Mouse (Mus musculus) midbrain, embryonic 11.5 days (tissue): ENCODE measurements around the gene Pnkp. TPM values are rescaled to one million over a fixed set of nuclear protein-coding genes. Genes with fewer than 3 reads are reported as not detected.

ENCODE experiments used
- ATAC-seq: fragments of 200-750 bp; cut with Nextera tagmentation; 2 replicates; pipeline ENCODE4 v1.8.0; 2017; ENCODE audit warnings: moderate TSS enrichment, moderate library complexity; ENCODE audit not compliant: low FRiP score
- DNase-seq: peaks from one replicate; pipeline ENCODE4 v3.0.0; 2015; ENCODE audit warnings: low spot score; ENCODE audit errors: missing footprints
- H3K27ac ChIP-seq: fragments of 300-500 bp; sonication (generic); 2 replicates; pipeline ENCODE4 v1.5.1; 2014; ENCODE audit warnings: low read depth, low read length
- H3K27me3 ChIP-seq: fragments of 300-500 bp; sonication (generic); 2 replicates; pipeline ENCODE4 v1.6.1; 2014; ENCODE audit warnings: mild to moderate bottlenecking, low read length, moderate library complexity, mixed read lengths; ENCODE audit not compliant: control insufficient read depth, insufficient read depth
- H3K36me3 ChIP-seq: fragments of 300-500 bp; sonication (generic); 2 replicates; pipeline ENCODE4 v1.6.1; 2014; ENCODE audit warnings: mild to moderate bottlenecking, low read length, moderate library complexity, mixed read lengths; ENCODE audit not compliant: control insufficient read depth, insufficient read depth
- H3K4me1 ChIP-seq: fragments of 300-500 bp; sonication (generic); 2 replicates; pipeline ENCODE4 v1.6.1; 2014; ENCODE audit warnings: low read length; ENCODE audit not compliant: control insufficient read depth, insufficient read depth
- H3K4me2 ChIP-seq: fragments of 300-500 bp; sonication (generic); 2 replicates; pipeline ENCODE4 v1.6.1; 2014; ENCODE audit warnings: mild to moderate bottlenecking, moderate library complexity
- H3K4me3 ChIP-seq: fragments of 300-500 bp; sonication (generic); 2 replicates; pipeline ENCODE4 v1.5.1; 2014; ENCODE audit warnings: low read depth, low read length
- H3K9ac ChIP-seq: fragments of 300-500 bp; sonication (generic); 2 replicates; pipeline ENCODE4 v1.6.1; 2014; ENCODE audit warnings: low read length
- H3K9me3 ChIP-seq: fragments of 300-500 bp; sonication (generic); 2 replicates; pipeline ENCODE4 v1.6.1; 2016; ENCODE audit warnings: low read length; ENCODE audit not compliant: control insufficient read depth
- WGBS: fragments of 180-500 bp; shearing (Covaris S2); extraction: QIAGEN DNeasy Blood & Tissue Kit; methylation state at CpG from one replicate; pipeline ENCODE4 v1.1.7; 2014; 5-methylcytosine and 5-hydroxymethylcytosine counted together
- polyA plus RNA-seq: library from polyadenylated mRNA; unstranded; fragments of >200 nt; fragmentation: Nextera tagmentation; extraction: Ambion mirVana; gene quantifications from 2 replicates; pipeline ENCODE4 v1.2.1, GENCODE M21; 2014

Gene Pnkp
- polyA plus RNA-seq, 1 experiment from 2014 or later, result 28.6 TPM

- H3K9me3 ChIP-seq, result no peaks in the 10 kb centered on the region
- peaks cover 20% of the 10 kb centered on the region for H3K27me3 ChIP-seq
- H3K4me3 ChIP-seq, result no peak overlapping the region
- no peak overlapping the region for H3K27ac ChIP-seq
- no peak overlapping the region for H3K4me2 ChIP-seq
- H3K4me1 ChIP-seq, result peaks cover 9% of the 10 kb centered on the region
- H3K9ac ChIP-seq, result no peak overlapping the region
- WGBS, result 89% methylated on average over 6 of the region's 6 CpGs
- 0 out of 2 replicates have a peak, but pooled peaks cover 3% of the 10 kb centered on the region for H3K36me3 ChIP-seq
- ATAC-seq (no peak), DNase-seq (no peak)
Observed at GRCm38 (mm10) chr7:44838073-44838472, 18.9 kb upstream of the Pnkp start.

DNA sequence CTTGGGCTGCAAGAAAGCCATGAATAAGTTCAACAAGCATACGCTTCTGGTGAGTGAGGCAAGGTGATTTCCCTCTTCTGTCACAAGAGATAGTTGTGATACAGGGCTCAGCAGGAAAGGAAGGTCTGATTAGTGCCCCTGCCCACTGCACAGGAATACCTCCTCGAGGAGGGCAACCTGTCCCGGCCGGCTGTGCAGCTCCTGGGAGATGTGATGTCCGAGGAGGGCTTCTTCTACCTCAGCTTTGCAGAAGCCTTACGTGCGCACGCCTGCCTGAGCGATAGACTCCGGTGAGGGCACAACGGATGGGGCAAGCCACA lies 17.8 kb upstream of the Pnkp start:
- peak overlapping the region; percentile 47 for H3K4me2 ChIP-seq
- peaks cover 20% of the 10 kb centered on the region for H3K27me3 ChIP-seq
- ATAC-seq (no peak), DNase-seq (peak; percentile 89)
- peak overlapping the region; percentile 44; the same call in 1 of the 2 replicates for H3K9ac ChIP-seq
- no peak overlapping the region for H3K27ac ChIP-seq
- WGBS, result 30% methylated on average over 11 of the region's 11 CpGs
- H3K9me3 ChIP-seq, result no peaks in the 10 kb centered on the region
- peaks cover 9% of the 10 kb centered on the region for H3K4me1 ChIP-seq
- peak overlapping the region; percentile 16; the same call in 1 of the 2 replicates for H3K4me3 ChIP-seq
- peaks cover 7% of the 10 kb centered on the region for H3K36me3 ChIP-seq

DNA sequence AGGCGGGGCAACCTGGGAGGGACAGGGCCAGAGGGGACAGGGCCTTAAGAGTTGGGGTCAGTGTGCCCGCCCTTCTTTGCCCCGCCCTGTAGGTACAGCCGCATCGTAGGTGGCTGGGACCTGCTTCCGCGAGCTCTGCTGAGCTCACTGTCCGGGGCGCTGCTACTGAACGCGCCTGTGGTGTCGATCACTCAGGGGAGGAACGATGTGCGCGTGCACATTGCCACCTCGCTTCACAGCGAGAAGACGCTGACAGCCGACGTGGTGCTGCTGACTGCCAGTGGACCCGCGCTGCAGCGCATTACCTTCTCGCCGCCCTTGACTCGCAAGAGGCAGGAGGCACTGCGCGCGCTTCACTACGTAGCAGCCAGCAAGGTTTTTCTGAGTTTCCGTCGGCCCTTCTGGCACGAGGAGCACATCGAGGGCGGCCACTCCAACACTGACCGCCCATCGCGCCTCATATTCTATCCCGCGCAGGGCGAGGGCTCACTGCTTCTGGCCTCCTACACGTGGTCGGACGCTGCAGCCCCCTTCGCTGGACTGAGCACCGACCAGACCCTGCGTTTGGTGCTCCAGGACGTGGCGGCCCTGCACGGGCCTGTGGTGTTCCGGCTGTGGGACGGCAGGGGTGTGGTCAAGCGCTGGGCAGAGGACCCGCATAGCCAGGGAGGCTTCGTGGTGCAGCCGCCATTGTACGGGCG lies 17.3 kb upstream of the Pnkp start:
- Histone ChIP-seq H3K27ac (no peak overlapping the region), H3K4me1 (peaks cover 9% of the 10 kb centered on the region), H3K4me2 (peak overlapping the region; percentile 47), H3K9ac (peak overlapping the region; percentile 44), H3K36me3 (peaks cover 12% of the 10 kb centered on the region), H3K4me3 (peak overlapping the region; percentile 16), H3K27me3 (peaks cover 20% of the 10 kb centered on the region), H3K9me3 (no peaks in the 10 kb centered on the region)
- 4% methylated on average over 58 of the region's 58 CpGs for WGBS
- ATAC-seq, result peak; percentile 74
- DNase-seq, result peak; percentile 91

GRCm38 (mm10) chr7:44840426-44840825 lies 16.5 kb upstream of the Pnkp start:
- no peak overlapping the region for H3K27ac ChIP-seq
- H3K9ac ChIP-seq, result no peak overlapping the region
- H3K4me2 ChIP-seq, result no peak overlapping the region
- H3K27me3 ChIP-seq, result peaks cover 20% of the 10 kb centered on the region
- DNase-seq, result no peak
- H3K4me1 ChIP-seq, result peaks cover 9% of the 10 kb centered on the region
- no peak for ATAC-seq
- no peaks in the 10 kb centered on the region for H3K9me3 ChIP-seq
- no peak overlapping the region for H3K4me3 ChIP-seq
- WGBS, result 61% methylated on average over 14 of the region's 14 CpGs
- H3K36me3 ChIP-seq, result peaks cover 15% of the 10 kb centered on the region

DNA sequence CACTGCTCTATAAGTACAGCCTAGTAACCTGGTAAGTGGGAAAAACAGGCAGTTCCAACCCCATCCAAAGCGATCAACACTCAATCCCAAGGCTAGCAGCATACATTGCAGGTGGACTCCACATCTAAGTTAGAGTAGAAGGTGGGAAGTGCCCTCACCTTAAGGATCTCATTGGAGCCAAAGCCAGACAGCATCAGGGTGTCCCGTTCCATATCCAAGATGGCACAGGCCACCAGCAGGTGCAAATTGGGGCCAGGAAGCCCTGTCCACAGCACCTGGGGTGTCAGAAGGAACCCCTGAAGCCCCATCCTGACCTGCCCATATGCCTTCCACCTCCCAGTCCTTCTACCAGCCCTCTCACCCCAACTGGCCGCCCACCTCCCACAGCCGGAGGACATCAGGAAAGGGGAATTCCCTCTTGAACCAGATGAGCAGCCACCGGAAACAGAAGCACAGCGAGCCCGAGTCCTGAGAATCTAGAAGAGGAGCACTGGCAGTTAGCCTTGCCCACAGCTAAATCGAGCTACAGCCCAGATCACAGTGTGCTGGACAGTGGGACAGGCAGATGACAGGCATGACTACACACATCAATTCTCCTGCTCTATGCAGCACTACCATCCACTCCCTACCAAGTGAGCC lies 15.0 kb upstream of the Pnkp start:
- Histone ChIP-seq H3K4me1 (peaks cover 9% of the 10 kb centered on the region), H3K36me3 (peaks cover 19% of the 10 kb centered on the region), H3K27ac (no peak overlapping the region), H3K4me3 (no peak overlapping the region), H3K27me3 (peaks cover 20% of the 10 kb centered on the region), H3K9me3 (no peaks in the 10 kb centered on the region), H3K9ac (no peak overlapping the region), H3K4me2 (no peak overlapping the region)
- ATAC-seq (no peak), DNase-seq (no peak)
- 90% methylated on average over 8 of the region's 8 CpGs for WGBS

DNA sequence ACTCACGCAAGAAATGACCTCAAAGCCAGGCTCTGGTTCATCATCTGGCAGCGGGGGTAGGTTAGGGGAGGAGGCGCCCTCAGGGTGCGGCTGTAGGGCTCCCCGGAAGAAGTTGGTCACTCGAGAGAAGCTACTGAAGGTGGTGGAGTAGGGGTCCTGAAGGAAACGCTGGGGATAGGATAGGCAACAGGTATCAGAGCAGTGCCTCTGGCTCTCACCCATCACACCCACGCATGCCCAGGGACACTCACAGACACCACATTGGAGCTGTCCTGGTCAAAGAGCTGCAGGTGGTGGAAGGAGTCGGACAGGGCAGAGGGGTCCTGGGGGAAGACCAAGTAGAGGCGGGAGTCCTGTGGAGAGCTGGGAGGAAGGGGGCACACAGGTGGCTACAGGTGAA lies 11.9 kb upstream of the Pnkp start:
- WGBS, result 96% methylated on average over 10 of the region's 10 CpGs
- Histone ChIP-seq H3K9ac (no peak overlapping the region), H3K36me3 (peaks cover 19% of the 10 kb centered on the region), H3K4me3 (no peak overlapping the region), H3K27me3 (peaks cover 7% of the 10 kb centered on the region), H3K4me1 (peaks cover 10% of the 10 kb centered on the region), H3K4me2 (no peak overlapping the region), H3K27ac (no peak overlapping the region), H3K9me3 (no peaks in the 10 kb centered on the region)
- DNase-seq (no peak), ATAC-seq (no peak)

GRCm38 (mm10) chr7:44846804-44847203 lies 10.1 kb upstream of the Pnkp start:
- no peak for ATAC-seq
- 90% methylated on average over 7 of the region's 7 CpGs for WGBS

GRCm38 (mm10) chr7:44847772-44848171 lies 9.2 kb upstream of the Pnkp start:
- no peak for ATAC-seq
- Histone ChIP-seq H3K27ac (no peak overlapping the region), H3K9me3 (no peaks in the 10 kb centered on the region), H3K36me3 (peaks cover 18% of the 10 kb centered on the region), H3K4me3 (peak overlapping the region; percentile 83), H3K9ac (peak overlapping the region; percentile 89), H3K27me3 (no peaks in the 10 kb centered on the region), H3K4me2 (peak overlapping the region; percentile 75), H3K4me1 (peaks cover 15% of the 10 kb centered on the region)
- 85% methylated on average over 5 of the region's 5 CpGs for WGBS
- DNase-seq, result no peak

More at GRCm38 (mm10) chr7:44846804-44847203, 10.1 kb upstream of the Pnkp start:
- H3K36me3 ChIP-seq, result peaks cover 19% of the 10 kb centered on the region
- H3K4me3 ChIP-seq, result no peak overlapping the region
- no peak for DNase-seq
- H3K27me3 ChIP-seq, result no peaks in the 10 kb centered on the region
- no peak overlapping the region for H3K4me2 ChIP-seq
- peaks cover 15% of the 10 kb centered on the region for H3K4me1 ChIP-seq
- H3K27ac ChIP-seq, result no peak overlapping the region
- no peaks in the 10 kb centered on the region for H3K9me3 ChIP-seq
- no peak overlapping the region for H3K9ac ChIP-seq
